Mouse (Mus musculus): ENCODE results near the gene Ubac1. TPM values are rescaled to one million over a fixed set of nuclear protein-coding genes. Genes with fewer than 3 reads are reported as not detected.

The Ubac1 gene
- polyA plus RNA-seq, 1 experiment from 2014 or later = 114 TPM

- Histone ChIP-seq H3K9me3 (replicated peaks; ENCODE audit: control insufficient read depth, low read length) (no peaks in the 10 kb centered on the region), H3K36me3 (ENCODE audit: control insufficient read depth, insufficient read depth) (peaks cover 54% of the 10 kb centered on the region), H3K4me2 (ENCODE audit: low read depth, low read length) (no peak overlapping the region), H3K4me3 (ENCODE audit: low read length) (no peak overlapping the region), H3K9ac (ENCODE audit: low read length) (no peak overlapping the region), H3K27ac (ENCODE audit: low read length) (no peak overlapping the region), H3K27me3 (ENCODE audit: control insufficient read depth, insufficient read depth, low read length) (no peaks in the 10 kb centered on the region), H3K4me1 (ENCODE audit: control insufficient read depth, insufficient read depth, low read length) (peaks cover 13% of the 10 kb centered on the region)
- no peak for ATAC-seq (replicated peaks; ENCODE audit: extremely low read depth, insufficient read depth, low FRiP score)
- WGBS = 80% methylated on average over 3 of the region's 3 CpGs
Measured at GRCm38 (mm10) chr2:26013674-26014073, 7.9 kb downstream of the Ubac1 start.

GRCm38 (mm10) chr2:26011420-26011819, 10.1 kb downstream of the Ubac1 start:
- H3K27me3 ChIP-seq (ENCODE audit: control insufficient read depth, insufficient read depth, low read length) = no peaks in the 10 kb centered on the region
- H3K4me1 ChIP-seq (ENCODE audit: control insufficient read depth, insufficient read depth, low read length) = no peaks in the 10 kb centered on the region
- peaks cover 75% of the 10 kb centered on the region for H3K36me3 ChIP-seq (ENCODE audit: control insufficient read depth, insufficient read depth)
- H3K4me3 ChIP-seq (ENCODE audit: low read length) = no peak overlapping the region
- no peak for ATAC-seq (replicated peaks; ENCODE audit: extremely low read depth, insufficient read depth, low FRiP score)
- H3K9ac ChIP-seq (ENCODE audit: low read length) = no peak overlapping the region
- WGBS = 68% methylated on average over 1 of the region's 1 CpGs
- no peak overlapping the region for H3K27ac ChIP-seq (ENCODE audit: low read length)
- no peaks in the 10 kb centered on the region for H3K9me3 ChIP-seq (replicated peaks; ENCODE audit: control insufficient read depth, low read length)
- no peak overlapping the region for H3K4me2 ChIP-seq (ENCODE audit: low read depth, low read length)

- Histone ChIP-seq H3K36me3 (ENCODE audit: control insufficient read depth, insufficient read depth) (peaks cover 55% of the 10 kb centered on the region), H3K4me1 (ENCODE audit: control insufficient read depth, insufficient read depth, low read length) (no peaks in the 10 kb centered on the region), H3K4me3 (ENCODE audit: low read length) (no peak overlapping the region), H3K9ac (ENCODE audit: low read length) (no peak overlapping the region), H3K27me3 (ENCODE audit: control insufficient read depth, insufficient read depth, low read length) (no peaks in the 10 kb centered on the region), H3K4me2 (ENCODE audit: low read depth, low read length) (no peak overlapping the region), H3K9me3 (replicated peaks; ENCODE audit: control insufficient read depth, low read length) (no peaks in the 10 kb centered on the region), H3K27ac (ENCODE audit: low read length) (no peak overlapping the region)
- whole genome bisulfite sequencing = 78% methylated on average over 2 of the region's 2 CpGs
- ATAC-seq (replicated peaks; ENCODE audit: extremely low read depth, insufficient read depth, low FRiP score) = no peak
Measured at GRCm38 (mm10) chr2:26002001-26002400, 19.5 kb downstream of the Ubac1 start.

- H3K36me3 ChIP-seq (ENCODE audit: control insufficient read depth, insufficient read depth) = peaks cover 47% of the 10 kb centered on the region
- no peak overlapping the region for H3K4me2 ChIP-seq (ENCODE audit: low read depth, low read length)
- no peaks in the 10 kb centered on the region for H3K4me1 ChIP-seq (ENCODE audit: control insufficient read depth, insufficient read depth, low read length)
- H3K9ac ChIP-seq (ENCODE audit: low read length) = no peak overlapping the region
- 95% methylated on average over 5 of the region's 5 CpGs for WGBS
- no peak for ATAC-seq (replicated peaks; ENCODE audit: extremely low read depth, insufficient read depth, low FRiP score)
- no peak overlapping the region for H3K4me3 ChIP-seq (ENCODE audit: low read length)
- H3K27ac ChIP-seq (ENCODE audit: low read length) = no peak overlapping the region
- H3K9me3 ChIP-seq (replicated peaks; ENCODE audit: control insufficient read depth, low read length) = no peaks in the 10 kb centered on the region
- no peaks in the 10 kb centered on the region for H3K27me3 ChIP-seq (ENCODE audit: control insufficient read depth, insufficient read depth, low read length)
Measured at GRCm38 (mm10) chr2:26001136-26001535, 20.4 kb downstream of the Ubac1 start.

DNA sequence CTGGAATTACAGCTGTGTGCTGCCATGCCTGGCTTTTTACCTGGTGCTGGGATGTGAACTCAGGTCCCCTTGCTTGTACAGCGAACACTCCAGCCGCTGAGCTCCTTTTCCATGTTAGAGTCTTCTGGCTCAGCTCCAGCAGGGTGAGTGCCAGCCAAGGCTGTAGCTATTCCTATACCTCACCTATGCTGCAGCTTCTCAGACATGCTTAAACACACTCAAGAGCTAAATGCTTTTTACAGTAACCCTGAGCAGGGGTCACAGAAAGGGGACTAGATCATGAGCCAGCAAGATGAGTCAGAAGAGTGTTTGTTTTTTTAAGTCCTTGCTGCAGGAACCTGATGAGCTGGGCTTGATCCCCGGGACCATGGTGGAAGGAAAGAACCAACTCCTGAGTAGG, 23.8 kb downstream of the Ubac1 start:
- ATAC-seq (replicated peaks; ENCODE audit: extremely low read depth, insufficient read depth, low FRiP score) = no peak
- H3K9me3 ChIP-seq (replicated peaks; ENCODE audit: control insufficient read depth, low read length) = no peaks in the 10 kb centered on the region
- H3K36me3 ChIP-seq (ENCODE audit: control insufficient read depth, insufficient read depth) = peaks cover 31% of the 10 kb centered on the region
- no peaks in the 10 kb centered on the region for H3K27me3 ChIP-seq (ENCODE audit: control insufficient read depth, insufficient read depth, low read length)
- WGBS = 65% methylated on average over 3 of the region's 3 CpGs
- H3K9ac ChIP-seq (ENCODE audit: low read length) = no peak overlapping the region
- H3K4me3 ChIP-seq (ENCODE audit: low read length) = no peak overlapping the region
- no peaks in the 10 kb centered on the region for H3K4me1 ChIP-seq (ENCODE audit: control insufficient read depth, insufficient read depth, low read length)
- no peak overlapping the region for H3K27ac ChIP-seq (ENCODE audit: low read length)
- no peak overlapping the region for H3K4me2 ChIP-seq (ENCODE audit: low read depth, low read length)

DNA sequence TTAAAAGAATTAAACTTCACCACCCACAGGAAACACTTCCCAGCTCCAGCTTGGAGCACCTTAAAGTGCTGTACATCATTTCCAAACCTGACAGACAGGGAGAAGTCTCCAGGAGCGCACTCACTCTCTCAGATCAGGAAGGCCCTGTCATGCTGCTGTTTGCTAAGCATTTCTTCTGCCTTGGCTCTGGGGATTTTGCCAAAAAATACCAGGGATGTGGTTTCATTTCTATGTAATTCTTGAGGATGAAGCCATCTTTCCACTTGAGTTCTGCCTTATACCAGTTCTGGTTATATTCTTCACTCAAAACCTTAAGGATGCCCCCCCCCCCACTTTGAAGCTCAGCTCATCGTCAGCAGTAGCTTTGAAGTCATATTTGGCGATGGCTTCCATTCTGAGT, 26.8 kb downstream of the Ubac1 start:
- Histone ChIP-seq H3K9me3 (replicated peaks; ENCODE audit: control insufficient read depth, low read length) (no peaks in the 10 kb centered on the region), H3K4me2 (ENCODE audit: low read depth, low read length) (no peak overlapping the region), H3K27ac (ENCODE audit: low read length) (no peak overlapping the region), H3K4me1 (ENCODE audit: control insufficient read depth, insufficient read depth, low read length) (0 out of 2 replicates have a peak, but pooled peaks cover 2% of the 10 kb centered on the region), H3K9ac (ENCODE audit: low read length) (no peak overlapping the region), H3K36me3 (ENCODE audit: control insufficient read depth, insufficient read depth) (peaks cover 20% of the 10 kb centered on the region), H3K27me3 (ENCODE audit: control insufficient read depth, insufficient read depth, low read length) (no peaks in the 10 kb centered on the region), H3K4me3 (ENCODE audit: low read length) (no peak overlapping the region)
- WGBS = 78% methylated on average over 3 of the region's 3 CpGs
- ATAC-seq (replicated peaks; ENCODE audit: extremely low read depth, insufficient read depth, low FRiP score) = no peak

DNA sequence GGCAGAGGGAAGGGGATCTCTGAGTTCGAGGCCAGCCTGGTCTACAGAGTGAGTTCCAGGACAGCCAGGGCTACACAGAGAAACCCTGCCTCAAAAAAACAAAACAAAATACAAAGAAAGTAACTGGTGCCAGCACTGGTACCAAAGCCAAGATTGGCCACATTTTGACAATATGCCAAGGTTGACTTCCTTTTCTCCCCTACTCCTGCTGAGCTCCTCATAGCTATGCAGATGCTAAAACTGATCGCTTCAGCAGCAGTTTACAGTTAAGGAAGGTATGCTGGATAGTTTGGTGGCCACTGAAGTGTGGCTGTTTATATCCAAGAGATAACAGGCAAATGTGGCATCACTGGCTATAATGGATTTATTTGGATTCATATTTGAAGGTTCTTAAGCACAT, 29.3 kb downstream of the Ubac1 start:
- Histone ChIP-seq H3K27me3 (ENCODE audit: control insufficient read depth, insufficient read depth, low read length) (no peaks in the 10 kb centered on the region), H3K9ac (ENCODE audit: low read length) (no peak overlapping the region), H3K36me3 (ENCODE audit: control insufficient read depth, insufficient read depth) (peaks cover 3% of the 10 kb centered on the region), H3K27ac (ENCODE audit: low read length) (no peak overlapping the region), H3K4me3 (ENCODE audit: low read length) (no peak overlapping the region), H3K9me3 (replicated peaks; ENCODE audit: control insufficient read depth, low read length) (no peaks in the 10 kb centered on the region), H3K4me2 (ENCODE audit: low read depth, low read length) (no peak overlapping the region), H3K4me1 (ENCODE audit: control insufficient read depth, insufficient read depth, low read length) (peaks cover 9% of the 10 kb centered on the region)
- no peak for ATAC-seq (replicated peaks; ENCODE audit: extremely low read depth, insufficient read depth, low FRiP score)
- WGBS = 63% methylated on average over 2 of the region's 2 CpGs

DNA sequence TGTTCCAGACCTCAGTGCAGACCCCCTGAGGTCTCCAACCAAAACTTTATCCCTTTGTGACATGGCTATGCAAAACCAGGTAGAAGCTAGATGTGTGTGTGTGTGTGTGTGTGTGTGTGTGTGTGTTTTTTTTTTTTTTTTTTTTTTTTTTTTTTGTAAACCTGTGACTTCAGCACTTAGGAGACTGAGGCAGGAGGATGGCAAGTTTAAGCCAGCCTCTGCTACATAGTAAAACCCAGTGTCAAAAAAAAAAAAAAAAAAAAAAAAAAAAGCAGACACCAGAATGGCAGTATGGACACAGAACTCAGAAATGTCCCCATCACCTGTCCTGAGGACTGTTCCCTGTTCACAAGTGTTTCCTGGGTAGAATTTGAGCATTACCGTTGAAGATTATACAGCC, 31.9 kb downstream of the Ubac1 start:
- Histone ChIP-seq H3K9me3 (replicated peaks; ENCODE audit: control insufficient read depth, low read length) (no peaks in the 10 kb centered on the region), H3K4me1 (ENCODE audit: control insufficient read depth, insufficient read depth, low read length) (peaks cover 9% of the 10 kb centered on the region), H3K9ac (ENCODE audit: low read length) (no peak overlapping the region), H3K36me3 (ENCODE audit: control insufficient read depth, insufficient read depth) (no peaks in the 10 kb centered on the region), H3K4me3 (ENCODE audit: low read length) (no peak overlapping the region), H3K27me3 (ENCODE audit: control insufficient read depth, insufficient read depth, low read length) (no peaks in the 10 kb centered on the region), H3K27ac (ENCODE audit: low read length) (no peak overlapping the region), H3K4me2 (ENCODE audit: low read depth, low read length) (no peak overlapping the region)
- no peak for ATAC-seq (replicated peaks; ENCODE audit: extremely low read depth, insufficient read depth, low FRiP score)
- WGBS = 83% methylated on average over 1 of the region's 1 CpGs

- no peak for ATAC-seq (replicated peaks; ENCODE audit: extremely low read depth, insufficient read depth, low FRiP score)
- H3K9me3 ChIP-seq (replicated peaks; ENCODE audit: control insufficient read depth, low read length) = no peaks in the 10 kb centered on the region
- H3K36me3 ChIP-seq (ENCODE audit: control insufficient read depth, insufficient read depth) = no peaks in the 10 kb centered on the region
- H3K27ac ChIP-seq (ENCODE audit: low read length) = no peak overlapping the region
- WGBS = 67% methylated on average over 6 of the region's 6 CpGs
- no peak overlapping the region for H3K4me3 ChIP-seq (ENCODE audit: low read length)
- H3K4me1 ChIP-seq (ENCODE audit: control insufficient read depth, insufficient read depth, low read length) = peaks cover 11% of the 10 kb centered on the region
- no peak overlapping the region for H3K9ac ChIP-seq (ENCODE audit: low read length)
- no peak overlapping the region for H3K4me2 ChIP-seq (ENCODE audit: low read depth, low read length)
- H3K27me3 ChIP-seq (ENCODE audit: control insufficient read depth, insufficient read depth, low read length) = no peaks in the 10 kb centered on the region
Measured at GRCm38 (mm10) chr2:25987817-25988216, 33.7 kb downstream of the Ubac1 start.

DNA sequence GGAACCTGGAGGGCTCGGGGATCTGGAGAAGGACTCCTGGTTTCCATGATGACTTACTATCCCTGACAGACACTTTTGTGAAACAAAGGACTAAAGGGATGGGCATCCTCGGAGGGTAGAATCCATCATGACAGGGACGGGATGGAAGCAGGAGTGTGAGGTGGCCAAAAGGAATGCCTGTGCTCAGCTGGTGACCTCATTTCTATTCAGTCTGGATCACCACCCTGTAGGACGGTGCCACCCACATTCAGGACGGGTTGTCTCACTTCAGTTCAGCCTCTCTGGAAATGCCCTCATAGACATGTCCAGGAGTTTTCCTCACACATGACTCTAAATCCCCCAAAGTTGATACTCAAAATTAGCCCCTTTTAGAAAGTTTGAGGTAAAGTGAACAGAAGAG, 34.9 kb downstream of the Ubac1 start:
- peaks cover 13% of the 10 kb centered on the region for H3K4me1 ChIP-seq (ENCODE audit: control insufficient read depth, insufficient read depth, low read length)
- H3K9ac ChIP-seq (ENCODE audit: low read length) = no peak overlapping the region
- H3K36me3 ChIP-seq (ENCODE audit: control insufficient read depth, insufficient read depth) = no peaks in the 10 kb centered on the region
- H3K9me3 ChIP-seq (replicated peaks; ENCODE audit: control insufficient read depth, low read length) = no peaks in the 10 kb centered on the region
- no peak overlapping the region for H3K4me3 ChIP-seq (ENCODE audit: low read length)
- WGBS = 67% methylated on average over 5 of the region's 5 CpGs
- H3K27ac ChIP-seq (ENCODE audit: low read length) = no peak overlapping the region
- no peak overlapping the region for H3K4me2 ChIP-seq (ENCODE audit: low read depth, low read length)
- no peak for ATAC-seq (replicated peaks; ENCODE audit: extremely low read depth, insufficient read depth, low FRiP score)
- H3K27me3 ChIP-seq (ENCODE audit: control insufficient read depth, insufficient read depth, low read length) = no peaks in the 10 kb centered on the region
